Mouse (Mus musculus) stomach, embryonic 15.5 days (tissue): ENCODE measurements around the gene BC034090. TPM values are rescaled to one million over a fixed set of nuclear protein-coding genes. Genes with fewer than 3 reads are reported as not detected.

Experiments used
- ATAC-seq: fragments of 200-750 bp; cut with Nextera tagmentation; 2 replicates; pipeline ENCODE4 v1.8.0; 2017; ENCODE audit warnings: low read depth, moderate number of reproducible peaks, moderate TSS enrichment; ENCODE audit not compliant: insufficient read depth, low FRiP score
- H3K27ac ChIP-seq: fragments of 300-500 bp; sonication (generic); 2 replicates; pipeline ENCODE4 v1.5.1; 2015; ENCODE audit warnings: mild to moderate bottlenecking, inconsistent platforms
- H3K27me3 ChIP-seq: fragments of 300-500 bp; sonication (generic); replicated peaks from 2 replicates; pipeline ENCODE4 v1.6.1; 2015; ENCODE audit warnings: inconsistent platforms
- H3K36me3 ChIP-seq: fragments of 300-500 bp; sonication (generic); 2 replicates; pipeline ENCODE4 v1.6.1; 2015; ENCODE audit warnings: inconsistent platforms
- H3K4me1 ChIP-seq: fragments of 300-500 bp; sonication (generic); 2 replicates; pipeline ENCODE4 v1.6.1; 2015; ENCODE audit warnings: inconsistent platforms
- H3K4me2 ChIP-seq: fragments of 300-500 bp; sonication (generic); 2 replicates; pipeline ENCODE4 v1.6.1; 2015; ENCODE audit warnings: mild to moderate bottlenecking, inconsistent platforms
- H3K4me3 ChIP-seq: fragments of 300-500 bp; sonication (generic); replicated peaks from 2 replicates; pipeline ENCODE4 v1.5.1; 2015; ENCODE audit warnings: inconsistent platforms
- H3K9ac ChIP-seq: fragments of 300-500 bp; sonication (generic); 2 replicates; pipeline ENCODE4 v1.6.1; 2015; ENCODE audit warnings: inconsistent platforms
- H3K9me3 ChIP-seq: fragments of 300-500 bp; sonication (generic); 2 replicates; pipeline ENCODE4 v1.6.1; 2016; ENCODE audit warnings: inconsistent platforms
- WGBS: fragments of 180-500 bp; shearing (Covaris S2); methylation state at CpG from one replicate; pipeline ENCODE4 v1.1.7; 2015; 5-methylcytosine and 5-hydroxymethylcytosine counted together
- polyA plus RNA-seq: library from polyadenylated mRNA; unstranded; fragments of >200 nt; fragmentation: Nextera tagmentation; extraction: Ambion mirVana; gene quantifications from 2 replicates; pipeline ENCODE4 v1.2.1, GENCODE M21; 2015

The BC034090 gene
- polyA plus RNA-seq, 1 experiment from 2014 or later = 2.8 TPM

GRCm38 (mm10) chr1:155229464-155230411, 14.5 kb downstream of the BC034090 start:
- WGBS = 41% methylated on average over 14 of the region's 14 CpGs
- Histone ChIP-seq H3K9ac (no peak overlapping the region), H3K4me2 (no peak overlapping the region), H3K36me3 (no peaks in the 10 kb centered on the region), H3K27ac (peak overlapping the region; percentile 26; the same call in 1 of the 2 replicates), H3K27me3 (no peaks in the 10 kb centered on the region), H3K4me3 (no peak overlapping the region), H3K4me1 (peaks cover 37% of the 10 kb centered on the region), H3K9me3 (no peaks in the 10 kb centered on the region)
- no peak for ATAC-seq

- Histone ChIP-seq H3K36me3 (no peaks in the 10 kb centered on the region), H3K27ac (no peak overlapping the region), H3K9ac (no peak overlapping the region), H3K4me1 (peaks cover 14% of the 10 kb centered on the region), H3K9me3 (no peaks in the 10 kb centered on the region), H3K4me2 (peak overlapping the region; percentile 44), H3K27me3 (no peaks in the 10 kb centered on the region), H3K4me3 (0 out of 2 replicates have a peak overlapping the region, but pooled peaks have one; percentile 6)
- peak; percentile 73 for ATAC-seq
- 31% methylated on average over 16 of the region's 16 CpGs for WGBS
Observed at GRCm38 (mm10) chr1:155223849-155224554, 20.2 kb downstream of the BC034090 start.

GRCm38 (mm10) chr1:155223036-155223435, 21.2 kb downstream of the BC034090 start:
- ATAC-seq = no peak
- Histone ChIP-seq H3K36me3 (no peaks in the 10 kb centered on the region), H3K27me3 (no peaks in the 10 kb centered on the region), H3K4me1 (peaks cover 14% of the 10 kb centered on the region), H3K4me3 (no peak overlapping the region), H3K9me3 (no peaks in the 10 kb centered on the region), H3K9ac (no peak overlapping the region), H3K27ac (no peak overlapping the region), H3K4me2 (no peak overlapping the region)
- WGBS = 86% methylated on average over 6 of the region's 6 CpGs

GRCm38 (mm10) chr1:155222101-155222669, 22.1 kb downstream of the BC034090 start:
- Histone ChIP-seq H3K9me3 (no peaks in the 10 kb centered on the region), H3K4me2 (no peak overlapping the region), H3K4me1 (peaks cover 14% of the 10 kb centered on the region), H3K9ac (no peak overlapping the region), H3K36me3 (no peaks in the 10 kb centered on the region), H3K4me3 (no peak overlapping the region), H3K27ac (no peak overlapping the region), H3K27me3 (no peaks in the 10 kb centered on the region)
- no peak for ATAC-seq
- WGBS = 61% methylated on average over 11 of the region's 11 CpGs

- 72% methylated on average over 5 of the region's 5 CpGs for WGBS
- Histone ChIP-seq H3K4me3 (no peak overlapping the region), H3K36me3 (no peaks in the 10 kb centered on the region), H3K27ac (no peak overlapping the region), H3K9me3 (no peaks in the 10 kb centered on the region), H3K4me2 (no peak overlapping the region), H3K9ac (no peak overlapping the region), H3K27me3 (no peaks in the 10 kb centered on the region), H3K4me1 (peaks cover 12% of the 10 kb centered on the region)
- no peak for ATAC-seq
Observed at GRCm38 (mm10) chr1:155218924-155219323, 25.3 kb downstream of the BC034090 start.

GRCm38 (mm10) chr1:155217865-155218541, 26.2 kb downstream of the BC034090 start:
- Histone ChIP-seq H3K4me2 (no peak overlapping the region), H3K4me1 (peaks cover 19% of the 10 kb centered on the region), H3K9me3 (no peaks in the 10 kb centered on the region), H3K27me3 (no peaks in the 10 kb centered on the region), H3K27ac (no peak overlapping the region), H3K4me3 (no peak overlapping the region), H3K9ac (no peak overlapping the region), H3K36me3 (no peaks in the 10 kb centered on the region)
- no peak for ATAC-seq
- 55% methylated on average over 9 of the region's 9 CpGs for WGBS

- H3K27ac ChIP-seq = no peak overlapping the region
Observed at GRCm38 (mm10) chr1:155216844-155217243, 27.4 kb downstream of the BC034090 start.

GRCm38 (mm10) chr1:155216313-155216712, 27.9 kb downstream of the BC034090 start:
- H3K9me3 ChIP-seq = no peaks in the 10 kb centered on the region

More at GRCm38 (mm10) chr1:155216844-155217243, 27.4 kb downstream of the BC034090 start:
- Histone ChIP-seq H3K36me3 (no peaks in the 10 kb centered on the region), H3K4me3 (no peak overlapping the region), H3K9ac (no peak overlapping the region), H3K4me2 (no peak overlapping the region), H3K4me1 (peaks cover 28% of the 10 kb centered on the region), H3K27me3 (no peaks in the 10 kb centered on the region), H3K9me3 (no peaks in the 10 kb centered on the region)
- 53% methylated on average over 6 of the region's 6 CpGs for WGBS
- no peak for ATAC-seq

GRCm38 (mm10) chr1:155215066-155215764, 29.0 kb downstream of the BC034090 start:
- 51% methylated on average over 9 of the region's 9 CpGs for WGBS
- peaks cover 34% of the 10 kb centered on the region for H3K4me1 ChIP-seq
- no peaks in the 10 kb centered on the region for H3K27me3 ChIP-seq
- no peak overlapping the region for H3K27ac ChIP-seq
- H3K9me3 ChIP-seq = no peaks in the 10 kb centered on the region
- no peak overlapping the region for H3K9ac ChIP-seq
- no peaks in the 10 kb centered on the region for H3K36me3 ChIP-seq
- ATAC-seq = no peak
- H3K4me3 ChIP-seq = no peak overlapping the region
- no peak overlapping the region for H3K4me2 ChIP-seq

More at GRCm38 (mm10) chr1:155216313-155216712, 27.9 kb downstream of the BC034090 start:
- Histone ChIP-seq H3K4me3 (no peak overlapping the region), H3K27me3 (no peaks in the 10 kb centered on the region), H3K27ac (no peak overlapping the region; the same call in 1 of the 2 replicates), H3K4me2 (no peak overlapping the region), H3K9ac (no peak overlapping the region), H3K36me3 (no peaks in the 10 kb centered on the region), H3K4me1 (peaks cover 30% of the 10 kb centered on the region)
- no peak for ATAC-seq
- 79% methylated on average over 11 of the region's 11 CpGs for WGBS

GRCm38 (mm10) chr1:155213912-155214311, 30.3 kb downstream of the BC034090 start:
- no peaks in the 10 kb centered on the region for H3K36me3 ChIP-seq
- no peak overlapping the region for H3K9ac ChIP-seq
- no peak overlapping the region for H3K4me2 ChIP-seq
- 75% methylated on average over 7 of the region's 7 CpGs for WGBS
- no peaks in the 10 kb centered on the region for H3K27me3 ChIP-seq
- H3K27ac ChIP-seq = no peak overlapping the region
- H3K9me3 ChIP-seq = no peaks in the 10 kb centered on the region
- peaks cover 34% of the 10 kb centered on the region for H3K4me1 ChIP-seq
- no peak for ATAC-seq
- no peak overlapping the region for H3K4me3 ChIP-seq
